Mouse (Mus musculus) embryonic facial prominence, embryonic 12.5 days (tissue): Measurements from ENCODE around the gene Cdan1. TPM values are rescaled to one million over a fixed set of nuclear protein-coding genes. Genes with fewer than 3 reads are reported as not detected.

Source experiments
- ATAC-seq: fragments of 200-750 bp; cut with Nextera tagmentation; 2 replicates; pipeline ENCODE4 v1.8.0; 2017; ENCODE audit not compliant: insufficient number of reproducible peaks, insufficient read depth, low FRiP score, low TSS enrichment
- H3K27ac ChIP-seq: fragments of 300-500 bp; sonication (generic); 2 replicates; pipeline ENCODE4 v1.5.1; 2016; ENCODE audit warnings: mild to moderate bottlenecking
- H3K27me3 ChIP-seq: fragments of 300-500 bp; sonication (generic); 2 replicates; pipeline ENCODE4 v1.6.1; 2016; ENCODE audit warnings: mild to moderate bottlenecking, moderate library complexity
- H3K36me3 ChIP-seq: fragments of 300-500 bp; sonication (generic); 2 replicates; pipeline ENCODE4 v1.6.1; 2016; ENCODE audit warnings: mild to moderate bottlenecking
- H3K4me1 ChIP-seq: fragments of 300-500 bp; sonication (generic); 2 replicates; pipeline ENCODE4 v1.6.1; 2016
- H3K4me2 ChIP-seq: fragments of 300-500 bp; sonication (generic); replicated peaks from 2 replicates; pipeline ENCODE4 v1.6.1; 2016; ENCODE audit warnings: mild to moderate bottlenecking, moderate library complexity
- H3K4me3 ChIP-seq: fragments of 300-500 bp; sonication (generic); 2 replicates; pipeline ENCODE4 v1.5.1; 2016; ENCODE audit warnings: mild to moderate bottlenecking
- H3K9ac ChIP-seq: fragments of 300-500 bp; sonication (generic); 2 replicates; pipeline ENCODE4 v1.6.1; 2016; ENCODE audit warnings: mild to moderate bottlenecking, moderate library complexity
- H3K9me3 ChIP-seq: fragments of 300-500 bp; sonication (generic); 2 replicates; pipeline ENCODE4 v1.6.1; 2016; ENCODE audit warnings: mild to moderate bottlenecking, moderate library complexity
- WGBS: fragments of 180-500 bp; shearing (Covaris S2); methylation state at CpG from one replicate; pipeline ENCODE4 v1.1.7; 2016; 5-methylcytosine and 5-hydroxymethylcytosine counted together
- polyA plus RNA-seq: library from polyadenylated mRNA; unstranded; fragments of >200 nt; fragmentation: Nextera tagmentation; extraction: Ambion mirVana; gene quantifications from 2 replicates; pipeline ENCODE4 v1.2.1, GENCODE M21; 2016

Gene Cdan1
- polyA plus RNA-seq, 1 experiment from 2014 or later = 12.1 TPM

- H3K27me3 ChIP-seq = no peaks in the 10 kb centered on the region
- 48% methylated on average over 1 of the region's 1 CpGs for WGBS
- no peak overlapping the region for H3K27ac ChIP-seq
- no peaks in the 10 kb centered on the region for H3K9me3 ChIP-seq
- H3K4me1 ChIP-seq = 0 out of 2 replicates have a peak, but pooled peaks cover 5% of the 10 kb centered on the region
- H3K4me3 ChIP-seq = no peak overlapping the region
- no peak for ATAC-seq
- no peak overlapping the region for H3K9ac ChIP-seq
- H3K36me3 ChIP-seq = no peaks in the 10 kb centered on the region
- H3K4me2 ChIP-seq = no peak overlapping the region
Observed at GRCm38 (mm10) chr2:120852626-120853025, 2.7 kb upstream of the Cdan1 start.

DNA sequence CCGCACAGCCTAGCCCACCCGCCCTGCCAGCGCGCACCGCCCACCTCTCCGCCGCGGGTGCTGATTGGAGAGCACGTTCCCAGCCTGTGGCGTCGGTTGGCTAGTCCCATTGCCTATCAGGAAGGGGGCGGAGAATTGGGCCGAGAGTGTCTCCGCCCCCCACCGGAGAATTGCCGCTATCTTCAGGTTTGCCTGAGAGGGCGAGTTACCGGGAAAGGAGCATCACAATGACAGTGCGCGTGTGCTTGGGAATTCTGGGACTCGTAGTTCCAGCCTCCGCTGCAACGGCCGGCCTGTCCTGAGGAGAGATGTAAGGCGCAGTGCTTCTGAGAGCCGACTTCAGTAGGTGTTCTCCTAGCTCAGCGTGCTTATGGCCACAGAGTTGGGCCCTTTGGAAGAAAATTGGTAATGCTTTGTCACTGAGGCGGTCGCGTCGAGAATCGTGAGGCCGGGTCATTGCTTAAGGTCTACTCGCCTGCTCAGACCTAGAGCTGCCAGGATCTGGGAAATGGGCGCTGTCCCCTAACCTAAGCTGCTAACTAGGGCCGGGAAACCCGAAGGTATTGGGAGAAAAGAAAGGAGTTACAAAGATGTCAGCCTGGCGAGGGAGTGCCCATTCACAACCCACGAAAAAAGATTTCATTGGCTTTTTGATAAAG is 625 bp upstream of the Cdan1 start, which contains the start of gene Ttbk2:
Ttbk2 (minus strand) TSS at position 181 of the 659 bp plus-strand sequence.
- 1% methylated on average over 39 of the region's 39 CpGs for WGBS
- Histone ChIP-seq H3K4me3 (peak within 1 kb of the TSS; percentile 86), H3K9ac (peak within 1 kb of the TSS; percentile 79), H3K4me1 (0 out of 2 replicates have a peak, but pooled peaks cover 5% of the 10 kb centered on the region), H3K36me3 (no peaks in the 10 kb centered on the region), H3K27me3 (no peaks in the 10 kb centered on the region), H3K27ac (peak within 1 kb of the TSS; percentile 64; the same call in 1 of the 2 replicates), H3K4me2 (peak within 1 kb of the TSS; percentile 69), H3K9me3 (no peaks in the 10 kb centered on the region)
- peak; percentile 100 for ATAC-seq

DNA sequence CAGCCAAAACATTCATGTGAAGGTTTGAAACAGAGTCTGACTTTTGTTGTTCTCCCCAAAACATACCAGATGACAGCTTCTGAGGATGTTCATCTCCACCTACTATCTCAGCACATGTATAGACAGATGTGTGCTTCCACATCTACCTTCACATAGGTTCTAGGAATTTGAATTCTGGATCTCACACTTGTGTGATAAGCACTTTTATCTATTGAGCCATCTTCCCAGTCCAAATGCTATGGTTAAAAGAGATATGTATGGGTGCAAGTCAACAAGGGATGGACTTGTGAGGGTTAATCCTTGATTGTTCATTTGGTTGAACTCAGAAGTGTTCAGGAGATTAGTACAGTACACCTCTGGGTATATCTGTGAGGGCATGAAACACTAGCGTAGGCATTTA is 4.6 kb downstream of the Cdan1 start:
- Histone ChIP-seq H3K4me3 (no peak overlapping the region), H3K9ac (no peak overlapping the region), H3K27ac (no peak overlapping the region), H3K36me3 (no peaks in the 10 kb centered on the region), H3K4me2 (no peak overlapping the region), H3K27me3 (no peaks in the 10 kb centered on the region), H3K4me1 (0 out of 2 replicates have a peak, but pooled peaks cover 5% of the 10 kb centered on the region), H3K9me3 (no peaks in the 10 kb centered on the region)
- 95% methylated on average over 1 of the region's 1 CpGs for WGBS
- no peak for ATAC-seq

DNA sequence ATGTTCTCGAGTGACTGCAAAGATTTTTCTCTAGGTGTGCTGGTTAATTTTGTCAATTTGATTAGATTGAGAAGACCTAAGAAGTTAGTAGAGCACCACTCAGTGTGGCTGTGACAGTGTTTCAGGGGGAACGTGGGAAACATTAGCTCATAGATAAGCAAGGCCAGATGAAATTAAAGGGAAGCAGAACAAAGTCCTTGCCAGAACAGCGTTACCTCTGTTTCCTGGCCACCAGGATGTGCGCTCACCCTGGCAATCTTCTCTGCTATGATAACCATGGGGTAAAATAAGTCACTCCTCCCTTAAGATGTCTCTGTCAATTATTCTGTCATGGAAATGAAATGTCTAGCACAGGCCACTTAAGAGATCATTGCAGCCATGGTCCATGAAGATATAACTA is 5.9 kb downstream of the Cdan1 start:
- Histone ChIP-seq H3K9me3 (no peaks in the 10 kb centered on the region), H3K27me3 (no peaks in the 10 kb centered on the region), H3K27ac (no peak overlapping the region), H3K36me3 (no peaks in the 10 kb centered on the region), H3K4me1 (0 out of 2 replicates have a peak, but pooled peaks cover under 1% of the 10 kb centered on the region), H3K4me2 (no peak overlapping the region), H3K9ac (no peak overlapping the region), H3K4me3 (no peak overlapping the region)
- WGBS = 77% methylated on average over 4 of the region's 4 CpGs
- no peak for ATAC-seq

GRCm38 (mm10) chr2:120841211-120841610 is 8.7 kb downstream of the Cdan1 start:
- 91% methylated on average over 1 of the region's 1 CpGs for WGBS
- H3K27ac ChIP-seq = no peak overlapping the region
- H3K4me2 ChIP-seq = no peak overlapping the region

DNA sequence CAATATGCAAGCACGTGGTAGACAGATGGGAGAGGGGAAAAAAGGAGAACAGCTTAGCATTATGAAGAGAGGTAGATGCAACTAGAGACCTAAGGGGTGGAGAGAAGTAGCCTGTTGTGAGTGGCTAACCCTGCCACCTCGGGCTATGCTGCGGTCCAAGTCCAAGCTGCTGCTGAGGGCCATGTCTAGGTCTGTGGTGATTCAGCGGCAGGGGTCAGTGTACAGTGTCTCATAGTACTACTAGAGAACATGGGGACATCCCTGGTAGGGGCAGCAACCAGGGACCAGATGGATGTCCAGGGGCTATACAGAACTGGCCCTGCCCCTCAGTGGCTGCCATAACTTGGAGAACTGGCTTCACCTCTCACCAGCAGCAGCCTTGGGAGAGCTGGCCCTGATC is 14.8 kb downstream of the Cdan1 start:
- Histone ChIP-seq H3K4me3 (no peak overlapping the region), H3K27me3 (no peaks in the 10 kb centered on the region), H3K27ac (no peak overlapping the region), H3K9ac (no peak overlapping the region), H3K4me2 (no peak overlapping the region), H3K4me1 (no peaks in the 10 kb centered on the region; the same call in 1 of the 2 replicates), H3K9me3 (no peaks in the 10 kb centered on the region), H3K36me3 (peaks cover 9% of the 10 kb centered on the region)
- 0 out of 2 replicates have a peak, but pooled peaks have one; percentile 28 for ATAC-seq
- WGBS = 94% methylated on average over 4 of the region's 4 CpGs

More at GRCm38 (mm10) chr2:120841211-120841610, 8.7 kb downstream of the Cdan1 start:
- Histone ChIP-seq H3K4me3 (no peak overlapping the region), H3K27me3 (no peaks in the 10 kb centered on the region), H3K9ac (no peak overlapping the region), H3K9me3 (no peaks in the 10 kb centered on the region), H3K36me3 (no peaks in the 10 kb centered on the region), H3K4me1 (no peaks in the 10 kb centered on the region; the same call in 1 of the 2 replicates)
- ATAC-seq = no peak

GRCm38 (mm10) chr2:120826936-120827638 is 22.8 kb downstream of the Cdan1 start:
- no peak for ATAC-seq
- H3K36me3 ChIP-seq = no peaks in the 10 kb centered on the region
- H3K9me3 ChIP-seq = no peaks in the 10 kb centered on the region
- no peak overlapping the region for H3K4me3 ChIP-seq
- no peaks in the 10 kb centered on the region for H3K4me1 ChIP-seq
- WGBS = 73% methylated on average over 1 of the region's 1 CpGs
- no peaks in the 10 kb centered on the region for H3K27me3 ChIP-seq
- H3K4me2 ChIP-seq = no peak overlapping the region
- no peak overlapping the region for H3K9ac ChIP-seq
- no peak overlapping the region for H3K27ac ChIP-seq

DNA sequence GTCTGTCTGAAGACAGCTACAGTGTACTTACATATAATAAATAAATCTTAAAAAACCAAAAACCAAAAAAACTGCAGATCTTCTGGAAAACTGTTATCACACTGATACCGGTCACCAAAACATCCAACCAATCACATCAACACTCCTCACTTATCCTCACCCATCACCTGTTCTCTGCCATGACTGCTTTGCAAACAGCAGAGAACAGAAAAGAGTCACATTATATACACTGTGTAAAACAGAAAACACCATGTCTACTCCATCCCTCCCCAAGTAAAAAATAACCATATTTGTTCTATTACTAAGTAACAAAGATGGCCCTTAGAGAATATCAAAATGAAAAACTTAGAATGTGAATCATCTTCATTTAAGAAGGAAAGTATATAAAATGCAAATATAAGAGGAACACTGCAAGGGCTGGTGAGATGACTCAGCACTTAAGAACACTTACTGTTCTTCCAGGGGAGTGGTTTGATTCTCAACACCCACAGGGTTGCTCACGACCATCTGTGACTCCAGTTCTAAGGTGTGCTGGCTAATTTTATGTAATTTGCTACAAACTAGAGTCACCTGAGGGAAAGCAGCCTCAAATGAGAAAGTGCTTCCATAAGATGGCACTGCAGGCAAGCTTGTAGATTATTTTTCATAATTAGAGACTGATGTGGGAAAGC is 79.5 kb downstream of the Cdan1 start:
- Histone ChIP-seq H3K4me1 (no peaks in the 10 kb centered on the region), H3K9me3 (no peaks in the 10 kb centered on the region), H3K27me3 (no peaks in the 10 kb centered on the region), H3K4me3 (no peak overlapping the region), H3K4me2 (no peak overlapping the region), H3K36me3 (peaks cover 27% of the 10 kb centered on the region; the same call in 1 of the 2 replicates), H3K9ac (no peak overlapping the region), H3K27ac (no peak overlapping the region)
- WGBS = 84% methylated on average over 2 of the region's 2 CpGs
- ATAC-seq = no peak

DNA sequence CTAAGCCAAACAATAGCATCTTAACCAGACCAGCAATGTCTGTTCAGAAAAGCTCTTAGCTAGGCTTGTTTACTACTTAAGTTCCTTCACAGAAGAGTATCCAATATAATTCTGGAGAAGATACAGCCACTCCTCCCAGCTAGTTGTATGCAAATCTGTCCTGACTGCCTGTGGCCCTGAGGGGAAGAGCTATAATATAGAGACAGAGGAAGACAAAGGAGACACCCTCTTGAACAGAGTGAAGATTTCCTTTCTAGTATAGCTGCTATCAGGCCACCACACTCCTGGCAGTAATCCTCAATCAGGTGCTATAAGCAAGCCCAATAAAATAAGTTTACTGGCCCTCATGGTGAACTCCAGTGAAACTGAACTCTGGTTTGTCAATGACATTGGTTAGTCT is 88.0 kb downstream of the Cdan1 start:
- ATAC-seq = no peak
- H3K27ac ChIP-seq = no peak overlapping the region
- H3K36me3 ChIP-seq = peaks cover 5% of the 10 kb centered on the region; the same call in 1 of the 2 replicates
- no peak overlapping the region for H3K4me3 ChIP-seq
- H3K9me3 ChIP-seq = no peaks in the 10 kb centered on the region
- no peaks in the 10 kb centered on the region for H3K27me3 ChIP-seq
- no peak overlapping the region for H3K4me2 ChIP-seq
- H3K4me1 ChIP-seq = no peaks in the 10 kb centered on the region
- H3K9ac ChIP-seq = no peak overlapping the region

GRCm38 (mm10) chr2:120748041-120748440 is 101.9 kb downstream of the Cdan1 start:
- Histone ChIP-seq H3K9me3 (no peaks in the 10 kb centered on the region), H3K36me3 (peaks cover 44% of the 10 kb centered on the region), H3K4me2 (no peak overlapping the region), H3K9ac (no peak overlapping the region), H3K4me3 (no peak overlapping the region), H3K27me3 (no peaks in the 10 kb centered on the region), H3K27ac (no peak overlapping the region), H3K4me1 (no peaks in the 10 kb centered on the region)
- no peak for ATAC-seq
- 95% methylated on average over 2 of the region's 2 CpGs for WGBS

DNA sequence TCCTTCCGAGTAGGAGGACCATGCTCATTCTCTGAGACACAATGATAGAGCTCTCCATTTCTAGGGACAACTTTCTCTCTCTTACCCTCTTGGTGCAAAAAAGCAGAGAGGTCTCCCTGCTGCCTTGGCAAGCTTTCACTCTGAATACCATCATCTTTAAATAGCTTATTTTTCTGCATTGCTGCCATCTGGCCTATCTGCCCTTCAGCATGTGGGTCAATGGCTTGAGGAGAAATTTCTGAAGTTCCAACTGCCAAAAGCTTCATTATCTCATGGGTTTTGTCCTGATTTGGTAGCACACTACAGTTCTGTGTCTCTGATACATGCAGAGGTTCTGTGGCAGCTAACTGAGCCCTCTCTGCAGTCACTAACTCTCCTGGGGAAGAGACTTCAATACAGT is 104.4 kb downstream of the Cdan1 start:
- Histone ChIP-seq H3K27ac (no peak overlapping the region), H3K9me3 (no peaks in the 10 kb centered on the region), H3K27me3 (no peaks in the 10 kb centered on the region), H3K4me1 (no peaks in the 10 kb centered on the region), H3K36me3 (peaks cover 44% of the 10 kb centered on the region), H3K9ac (no peak overlapping the region), H3K4me3 (no peak overlapping the region), H3K4me2 (no peak overlapping the region)
- 85% methylated on average over 1 of the region's 1 CpGs for WGBS
- no peak for ATAC-seq
